Mouse (Mus musculus) kidney, embryonic 16.5 days (tissue): ENCODE results near the gene Cdc42ep2. TPM values are rescaled to one million over a fixed set of nuclear protein-coding genes. Genes with fewer than 3 reads are reported as not detected.

Source experiments
- ATAC-seq: fragments of 200-750 bp; cut with Nextera tagmentation; 2 replicates; pipeline ENCODE4 v1.8.0; 2017; ENCODE audit warnings: moderate TSS enrichment; ENCODE audit not compliant: low FRiP score, low TSS enrichment
- H3K27ac ChIP-seq: fragments of 300-500 bp; sonication (generic); 2 replicates; pipeline ENCODE4 v1.5.1; 2014; ENCODE audit warnings: low read length
- H3K27me3 ChIP-seq: fragments of 300-500 bp; sonication (generic); 2 replicates; pipeline ENCODE4 v1.6.1; 2014; ENCODE audit warnings: low read length, control low read depth, mixed read lengths; ENCODE audit not compliant: insufficient read depth
- H3K36me3 ChIP-seq: fragments of 300-500 bp; sonication (generic); 2 replicates; pipeline ENCODE4 v1.6.1; 2014; ENCODE audit warnings: low read length, control low read depth, mixed read lengths; ENCODE audit not compliant: insufficient read depth
- H3K4me1 ChIP-seq: fragments of 300-500 bp; sonication (generic); 2 replicates; pipeline ENCODE4 v1.6.1; 2014; ENCODE audit warnings: low read length, control low read depth, mixed read lengths; ENCODE audit not compliant: insufficient read depth
- H3K4me2 ChIP-seq: fragments of 300-500 bp; sonication (generic); replicated peaks from 2 replicates; pipeline ENCODE4 v1.6.1; 2014; ENCODE audit warnings: low read depth, low read length
- H3K4me3 ChIP-seq: fragments of 300-500 bp; sonication (generic); 2 replicates; pipeline ENCODE4 v1.5.1; 2014; ENCODE audit warnings: mild to moderate bottlenecking, low read length
- H3K9ac ChIP-seq: fragments of 300-500 bp; sonication (generic); replicated peaks from 2 replicates; pipeline ENCODE4 v1.6.1; 2014; ENCODE audit warnings: low read length
- H3K9me3 ChIP-seq: fragments of 300-500 bp; sonication (generic); 2 replicates; pipeline ENCODE4 v1.6.1; 2016; ENCODE audit warnings: low read length, control low read depth
- WGBS: fragments of 180-500 bp; shearing (Covaris S2); extraction: QIAGEN DNeasy Blood & Tissue Kit; methylation state at CpG from one replicate; pipeline ENCODE4 v1.1.7; 2014; 5-methylcytosine and 5-hydroxymethylcytosine counted together
- polyA plus RNA-seq: library from polyadenylated mRNA; unstranded; fragments of >200 nt; fragmentation: Nextera tagmentation; extraction: Ambion mirVana; gene quantifications from 2 replicates; pipeline ENCODE4 v1.2.1, GENCODE M21; 2015

The Cdc42ep2 gene
- 16.5 and 17.3 TPM in 2 replicates for polyA plus RNA-seq

DNA sequence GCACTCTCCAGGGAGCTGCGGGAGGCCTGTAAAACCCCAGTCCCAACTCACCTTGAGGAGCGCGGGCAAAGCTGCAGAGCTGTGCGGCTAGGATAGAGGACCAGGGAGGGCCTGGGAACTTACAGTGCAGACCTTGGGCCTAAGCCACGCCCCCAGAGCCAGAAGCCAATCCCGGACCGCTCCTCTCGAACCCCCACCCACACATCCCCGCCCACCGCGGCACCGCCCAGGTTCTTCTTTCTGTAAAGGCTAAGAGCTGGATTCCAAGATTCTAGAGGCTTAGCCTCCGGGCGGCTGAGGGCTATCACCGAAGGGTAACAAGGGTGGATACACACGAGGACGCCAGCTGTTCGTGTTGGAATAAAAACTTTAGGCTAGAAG is at the start of gene Cdc42ep2:
TSS of gene Cdc42ep2 (minus strand) at position 104 of the 381 bp plus-strand sequence.
- H3K9me3 ChIP-seq, result no peaks in the 10 kb centered on the region
- H3K36me3 ChIP-seq, result no peaks in the 10 kb centered on the region
- peak within 1 kb of the TSS; percentile 86 for H3K27ac ChIP-seq
- peaks cover 62% of the 10 kb centered on the region for H3K4me1 ChIP-seq
- H3K4me3 ChIP-seq, result peak within 1 kb of the TSS; percentile 75
- under 1% methylated on average over 18 of the region's 18 CpGs for WGBS
- H3K27me3 ChIP-seq, result no peaks in the 10 kb centered on the region
- peak within 1 kb of the TSS; percentile 91 for H3K4me2 ChIP-seq
- peak; percentile 94 for ATAC-seq
- peak within 1 kb of the TSS; percentile 84 for H3K9ac ChIP-seq

DNA sequence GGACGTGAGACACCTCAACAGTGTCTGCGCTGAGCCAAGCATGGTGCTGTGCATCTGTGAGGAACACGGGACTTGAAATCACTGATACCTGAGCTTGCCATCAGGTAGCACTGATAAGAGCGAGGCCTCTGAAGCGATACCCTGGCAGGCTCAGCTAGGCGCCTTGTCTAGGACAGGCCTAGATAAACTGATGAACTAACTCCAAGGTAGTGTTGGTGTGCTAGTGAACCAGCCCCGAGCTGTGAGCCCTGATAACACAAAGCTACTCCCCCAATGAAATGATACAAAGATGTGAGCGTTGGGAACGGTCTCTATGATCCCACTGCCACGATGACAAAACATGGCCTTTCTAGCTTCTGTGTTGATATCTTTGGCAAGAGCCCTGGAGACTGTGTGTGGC is 43.0 kb upstream of the Cdc42ep2 start:
- H3K9ac ChIP-seq, result no peak overlapping the region
- no peaks in the 10 kb centered on the region for H3K36me3 ChIP-seq
- no peak overlapping the region for H3K27ac ChIP-seq
- H3K4me2 ChIP-seq, result no peak overlapping the region
- peaks cover 15% of the 10 kb centered on the region for H3K4me1 ChIP-seq
- ATAC-seq, result no peak
- H3K9me3 ChIP-seq, result no peaks in the 10 kb centered on the region
- H3K27me3 ChIP-seq, result no peaks in the 10 kb centered on the region
- H3K4me3 ChIP-seq, result no peak overlapping the region
- 85% methylated on average over 10 of the region's 10 CpGs for WGBS

DNA sequence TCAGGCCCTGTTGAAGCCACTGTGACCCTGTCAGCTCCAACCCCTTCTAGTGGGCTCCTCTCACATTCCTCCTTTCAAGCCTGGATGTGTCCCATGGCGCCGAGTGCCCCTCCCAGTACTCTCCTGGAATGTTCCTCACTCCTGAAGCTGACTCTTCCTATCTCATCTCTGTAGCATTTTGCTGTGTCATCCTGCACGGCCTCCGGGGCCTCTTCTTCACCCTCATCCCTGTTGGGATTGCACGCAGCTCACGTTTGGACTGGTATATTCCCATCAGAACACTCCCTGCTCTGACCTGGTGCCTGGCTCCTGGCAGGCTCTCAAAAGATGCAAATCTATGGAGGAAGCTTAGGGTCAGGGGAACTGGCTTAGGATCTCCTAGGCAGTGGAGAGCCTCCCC is 42.2 kb upstream of the Cdc42ep2 start:
- Histone ChIP-seq H3K36me3 (no peaks in the 10 kb centered on the region), H3K27me3 (no peaks in the 10 kb centered on the region), H3K4me3 (no peak overlapping the region), H3K9ac (no peak overlapping the region), H3K4me1 (peaks cover 20% of the 10 kb centered on the region), H3K27ac (no peak overlapping the region), H3K4me2 (no peak overlapping the region), H3K9me3 (no peaks in the 10 kb centered on the region)
- ATAC-seq, result no peak; the same call in 1 of the 2 replicates
- 74% methylated on average over 6 of the region's 6 CpGs for WGBS

DNA sequence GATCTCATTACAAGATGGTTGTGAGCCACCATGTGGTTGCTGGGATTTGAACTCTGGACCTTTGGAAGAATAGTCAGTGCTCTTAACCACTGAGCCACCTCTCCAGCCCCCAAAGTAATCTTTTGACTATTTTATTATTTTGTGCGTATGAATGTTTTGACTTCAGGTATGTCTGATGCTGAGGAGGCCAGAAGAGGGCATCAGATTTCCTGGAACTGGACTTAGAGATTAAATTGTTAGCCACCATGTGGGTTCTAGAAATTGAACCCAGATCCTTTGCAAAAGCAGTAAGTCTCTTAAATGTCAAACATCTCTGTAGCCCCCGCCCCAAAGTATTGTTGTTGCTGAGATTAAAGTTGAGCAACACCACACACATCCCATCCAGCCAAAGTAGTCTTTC is 41.3 kb upstream of the Cdc42ep2 start:
- no peak for ATAC-seq
- Histone ChIP-seq H3K27ac (no peak overlapping the region), H3K4me3 (no peak overlapping the region), H3K4me2 (no peak overlapping the region), H3K36me3 (no peaks in the 10 kb centered on the region), H3K4me1 (peaks cover 20% of the 10 kb centered on the region), H3K9ac (no peak overlapping the region), H3K27me3 (no peaks in the 10 kb centered on the region), H3K9me3 (no peaks in the 10 kb centered on the region)
- WGBS, result 89% methylated on average over 2 of the region's 2 CpGs

DNA sequence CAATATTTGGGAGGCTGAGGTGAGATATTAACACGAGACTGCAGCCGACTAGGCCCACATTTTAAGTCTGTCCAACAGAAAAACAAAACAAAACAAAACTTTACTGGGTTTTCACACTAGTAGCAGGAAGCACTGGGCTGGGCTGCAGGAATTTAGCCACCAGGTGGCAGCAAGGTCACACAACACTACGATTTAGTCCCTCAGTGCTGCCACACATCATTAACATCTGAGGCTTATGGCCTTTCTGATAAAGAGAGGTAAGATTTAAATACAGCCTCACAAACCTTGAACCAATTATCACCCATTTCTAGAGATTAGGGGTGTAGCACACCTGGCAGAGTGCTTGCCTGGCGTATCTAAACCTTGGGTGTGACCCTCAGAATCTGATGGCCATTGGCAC is 40.7 kb upstream of the Cdc42ep2 start:
- Histone ChIP-seq H3K27me3 (no peaks in the 10 kb centered on the region), H3K4me2 (no peak overlapping the region), H3K9ac (0 out of 2 replicates have a peak overlapping the region, but pooled peaks have one; percentile 24), H3K36me3 (no peaks in the 10 kb centered on the region), H3K27ac (0 out of 2 replicates have a peak overlapping the region, but pooled peaks have one; percentile 27), H3K9me3 (no peaks in the 10 kb centered on the region), H3K4me3 (no peak overlapping the region), H3K4me1 (peaks cover 20% of the 10 kb centered on the region)
- peak; percentile 40 for ATAC-seq
- WGBS, result 10% methylated on average over 4 of the region's 4 CpGs

DNA sequence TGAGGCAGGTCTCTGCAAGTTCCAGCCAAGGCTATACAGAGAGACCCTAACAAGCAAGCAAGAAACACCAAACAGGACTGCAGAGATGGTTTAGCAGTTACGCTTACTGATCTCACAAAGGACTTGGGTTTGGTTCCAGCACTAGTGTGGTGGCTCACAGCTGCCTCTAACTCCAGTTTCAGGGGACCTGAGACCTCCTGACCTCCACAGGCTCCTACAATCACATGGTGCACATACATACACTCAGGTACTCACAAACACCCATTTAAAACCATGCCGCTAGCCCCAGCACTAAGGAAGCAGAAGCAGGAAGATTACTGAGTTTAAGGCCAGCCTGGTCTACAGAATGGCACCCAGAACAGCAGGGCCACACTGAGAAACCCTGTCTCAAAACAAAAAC is 40.2 kb upstream of the Cdc42ep2 start:
- WGBS, result 82% methylated on average over 2 of the region's 2 CpGs
- peaks cover 20% of the 10 kb centered on the region for H3K4me1 ChIP-seq
- no peaks in the 10 kb centered on the region for H3K27me3 ChIP-seq
- no peaks in the 10 kb centered on the region for H3K36me3 ChIP-seq
- H3K9ac ChIP-seq, result peak overlapping the region; percentile 75
- ATAC-seq, result 0 out of 2 replicates have a peak, but pooled peaks have one; percentile 41
- no peaks in the 10 kb centered on the region for H3K9me3 ChIP-seq
- H3K4me2 ChIP-seq, result peak overlapping the region; percentile 90
- peak overlapping the region; percentile 75 for H3K4me3 ChIP-seq
- H3K27ac ChIP-seq, result 0 out of 2 replicates have a peak overlapping the region, but pooled peaks have one; percentile 27

DNA sequence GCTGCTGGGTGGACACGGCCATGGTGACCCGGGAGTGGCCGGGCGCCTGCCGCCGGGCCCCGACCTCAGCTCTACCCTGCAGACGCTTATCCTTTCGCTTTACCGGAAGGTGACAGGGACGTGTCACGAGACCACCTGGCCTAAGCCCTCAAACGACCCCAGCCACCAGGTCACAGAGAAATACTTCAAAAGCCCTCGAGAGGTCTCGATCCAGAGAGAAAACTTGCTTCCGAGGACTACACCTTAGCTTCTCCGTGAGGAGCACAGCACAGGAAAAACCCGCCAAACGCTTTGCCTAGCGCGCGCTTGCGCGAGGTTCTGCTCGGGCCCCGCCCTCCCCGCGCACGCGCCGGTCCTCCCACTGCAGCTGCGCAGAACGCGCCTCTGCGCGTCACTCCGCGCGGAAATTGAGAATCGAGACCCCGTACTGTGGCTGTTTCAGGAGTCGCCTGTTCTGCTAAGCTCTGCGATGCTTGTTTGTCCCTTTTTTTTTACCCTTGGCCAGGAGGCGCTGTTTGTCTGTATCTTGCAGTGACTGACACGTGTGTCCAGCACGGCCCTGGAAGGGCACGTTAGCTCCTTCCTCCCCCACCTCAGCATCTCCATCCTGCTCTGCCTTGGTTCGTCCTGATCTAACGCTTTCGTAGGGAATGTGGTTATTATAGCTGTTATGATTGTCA is 39.4 kb upstream of the Cdc42ep2 start, which contains the start of gene Pola2:
TSS of gene Pola2 (minus strand) at position 320 of the 680 bp plus-strand sequence.
- under 1% methylated on average over 50 of the region's 50 CpGs for WGBS
- Histone ChIP-seq H3K4me1 (peaks cover 20% of the 10 kb centered on the region), H3K4me3 (peak within 1 kb of the TSS; percentile 75), H3K27me3 (no peaks in the 10 kb centered on the region), H3K9ac (peak within 1 kb of the TSS; percentile 75), H3K27ac (peak within 1 kb of the TSS; percentile 69), H3K9me3 (no peaks in the 10 kb centered on the region), H3K36me3 (no peaks in the 10 kb centered on the region), H3K4me2 (peak within 1 kb of the TSS; percentile 90)
- ATAC-seq, result peak; percentile 84

DNA sequence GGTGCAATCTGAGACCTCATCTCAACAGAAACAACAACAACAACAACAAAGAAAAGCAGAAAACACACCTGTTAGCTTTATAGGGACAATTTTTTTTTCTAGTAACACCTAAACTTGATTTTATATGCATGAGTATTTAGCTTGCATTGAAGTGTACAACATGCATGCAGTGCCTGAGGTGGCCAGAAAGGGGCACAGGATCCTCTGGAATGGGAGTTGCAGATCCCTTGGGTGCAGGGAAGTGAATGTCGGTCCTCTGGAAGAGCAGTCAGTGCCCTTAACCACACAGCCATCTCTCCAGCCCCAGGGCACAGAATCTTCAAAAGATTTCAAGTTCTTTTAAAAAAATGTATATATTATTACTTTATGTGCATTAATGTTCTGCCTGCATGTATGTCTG is 38.0 kb upstream of the Cdc42ep2 start:
- Histone ChIP-seq H3K4me1 (peaks cover 20% of the 10 kb centered on the region), H3K9ac (no peak overlapping the region; the same call in 1 of the 2 replicates), H3K9me3 (no peaks in the 10 kb centered on the region), H3K27ac (no peak overlapping the region), H3K36me3 (peaks cover 5% of the 10 kb centered on the region; the same call in 1 of the 2 replicates), H3K4me2 (peak overlapping the region; percentile 90), H3K4me3 (peak overlapping the region; percentile 75), H3K27me3 (no peaks in the 10 kb centered on the region)
- ATAC-seq, result no peak
- 30% methylated on average over 1 of the region's 1 CpGs for whole genome bisulfite sequencing

DNA sequence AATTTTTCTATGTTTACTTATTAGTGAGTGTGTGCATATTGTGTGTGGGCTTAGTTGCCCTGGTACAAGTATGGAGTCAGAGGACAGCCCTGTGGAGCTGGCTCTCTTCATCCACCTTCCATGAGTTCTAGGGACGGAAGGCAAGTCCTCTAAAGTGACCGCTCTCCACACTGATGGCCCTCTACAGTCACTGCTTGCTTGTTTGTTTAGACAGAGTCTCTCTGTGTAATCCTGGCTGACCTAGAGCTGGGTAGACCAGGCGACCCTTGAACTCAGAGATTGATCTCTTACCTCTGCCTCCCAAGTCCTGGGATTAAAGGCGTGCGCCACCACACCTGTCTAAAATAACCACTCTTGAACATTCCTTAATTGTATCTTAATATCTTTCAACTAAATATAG is 32.8 kb upstream of the Cdc42ep2 start:
- H3K4me2 ChIP-seq, result no peak overlapping the region
- H3K27me3 ChIP-seq, result no peaks in the 10 kb centered on the region
- H3K27ac ChIP-seq, result no peak overlapping the region
- H3K9me3 ChIP-seq, result no peaks in the 10 kb centered on the region
- H3K4me3 ChIP-seq, result no peak overlapping the region
- H3K4me1 ChIP-seq, result peaks cover 42% of the 10 kb centered on the region
- H3K9ac ChIP-seq, result no peak overlapping the region
- peaks cover 7% of the 10 kb centered on the region; the same call in 1 of the 2 replicates for H3K36me3 ChIP-seq
- ATAC-seq, result no peak
- 85% methylated on average over 5 of the region's 5 CpGs for WGBS

DNA sequence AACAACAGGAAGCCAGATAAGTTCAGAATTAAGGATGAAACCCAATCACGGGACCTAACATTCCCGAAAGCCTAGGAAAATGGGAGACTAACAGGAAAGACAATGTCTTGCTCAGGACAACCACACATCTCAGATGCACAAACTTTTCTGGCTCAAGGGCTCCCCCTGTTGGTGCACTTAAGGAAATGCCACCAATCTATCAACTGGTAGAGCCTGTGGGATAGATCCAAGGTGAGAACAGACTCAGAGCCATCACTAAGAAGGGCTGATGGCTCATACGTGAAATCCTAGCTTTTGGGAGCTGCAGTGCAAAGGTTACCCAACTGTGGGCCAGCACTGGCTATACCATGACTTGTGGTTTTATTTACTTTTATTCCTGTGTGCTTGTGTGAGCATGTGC is 32.1 kb upstream of the Cdc42ep2 start:
- Histone ChIP-seq H3K27ac (peak overlapping the region; percentile 57), H3K4me1 (peaks cover 43% of the 10 kb centered on the region), H3K36me3 (peaks cover 7% of the 10 kb centered on the region; the same call in 1 of the 2 replicates), H3K9ac (no peak overlapping the region), H3K4me2 (no peak overlapping the region), H3K9me3 (no peaks in the 10 kb centered on the region), H3K27me3 (no peaks in the 10 kb centered on the region), H3K4me3 (no peak overlapping the region)
- peak; percentile 68 for ATAC-seq
- 12% methylated on average over 3 of the region's 3 CpGs for WGBS
